Mouse (Mus musculus) heart, embryonic 11.5 days (tissue): Measurements from ENCODE around the gene Wdsub1. TPM values are rescaled to one million over a fixed set of nuclear protein-coding genes. Genes with fewer than 3 reads are reported as not detected.

Experiments
- ATAC-seq: fragments of 200-750 bp; cut with Nextera tagmentation; replicated peaks from 2 replicates; pipeline ENCODE4 v1.8.0; 2017; ENCODE audit warnings: moderate library complexity; ENCODE audit not compliant: insufficient number of reproducible peaks, low FRiP score, low TSS enrichment
- H3K27ac ChIP-seq: fragments of 300-500 bp; sonication (generic); 2 replicates; pipeline ENCODE4 v1.5.1; 2014; ENCODE audit warnings: mild to moderate bottlenecking, low read depth, low read length
- H3K27me3 ChIP-seq: fragments of 300-500 bp; sonication (generic); 2 replicates; pipeline ENCODE4 v1.6.1; 2014; ENCODE audit warnings: mild to moderate bottlenecking, low read length, mixed read lengths; ENCODE audit not compliant: control insufficient read depth, insufficient read depth
- H3K36me3 ChIP-seq: fragments of 300-500 bp; sonication (generic); 2 replicates; pipeline ENCODE4 v1.6.1; 2014; ENCODE audit warnings: mild to moderate bottlenecking, low read length, moderate library complexity, mixed read lengths; ENCODE audit not compliant: control insufficient read depth, insufficient read depth
- H3K4me1 ChIP-seq: fragments of 300-500 bp; sonication (generic); 2 replicates; pipeline ENCODE4 v1.6.1; 2014; ENCODE audit warnings: low read length; ENCODE audit not compliant: control insufficient read depth, insufficient read depth
- H3K4me2 ChIP-seq: fragments of 300-500 bp; sonication (generic); 2 replicates; pipeline ENCODE4 v1.6.1; 2014; ENCODE audit warnings: mild to moderate bottlenecking, moderate library complexity
- H3K4me3 ChIP-seq: fragments of 300-500 bp; sonication (generic); 2 replicates; pipeline ENCODE4 v1.5.1; 2014; ENCODE audit warnings: low read depth, low read length
- H3K9ac ChIP-seq: fragments of 300-500 bp; sonication (generic); 2 replicates; pipeline ENCODE4 v1.6.1; 2014; ENCODE audit warnings: mild to moderate bottlenecking, low read depth, low read length, moderate library complexity
- H3K9me3 ChIP-seq: fragments of 300-500 bp; sonication (generic); replicated peaks from 2 replicates; pipeline ENCODE4 v1.6.1; 2016; ENCODE audit warnings: low read length; ENCODE audit not compliant: control insufficient read depth
- WGBS: fragments of 180-500 bp; shearing (Covaris S2); extraction: QIAGEN DNeasy Blood & Tissue Kit; methylation state at CpG from one replicate; pipeline ENCODE4 v1.1.7; 2014; ENCODE audit not compliant: insufficient replicate concordance; 5-methylcytosine and 5-hydroxymethylcytosine counted together
- polyA plus RNA-seq: library from polyadenylated mRNA; unstranded; fragments of >200 nt; fragmentation: Nextera tagmentation; extraction: Ambion mirVana; gene quantifications from 2 replicates; pipeline ENCODE4 v1.2.1, GENCODE M21; 2014

Gene Wdsub1
- polyA plus RNA-seq, 1 experiment from 2014 or later = 44.5 TPM

- peaks cover 2% of the 10 kb centered on the region; the same call in 1 of the 2 replicates for H3K4me1 ChIP-seq
- H3K36me3 ChIP-seq = peaks cover 21% of the 10 kb centered on the region
- H3K4me2 ChIP-seq = no peak overlapping the region
- ATAC-seq = no peak
- no peak overlapping the region for H3K4me3 ChIP-seq
- no peak overlapping the region for H3K9ac ChIP-seq
- no peaks in the 10 kb centered on the region for H3K27me3 ChIP-seq
- no peak overlapping the region for H3K27ac ChIP-seq
- H3K9me3 ChIP-seq = no peaks in the 10 kb centered on the region
- 84% methylated on average over 7 of the region's 7 CpGs for WGBS
Measured at GRCm38 (mm10) chr2:59810039-59810438, 72.4 kb downstream of the Wdsub1 start.

DNA sequence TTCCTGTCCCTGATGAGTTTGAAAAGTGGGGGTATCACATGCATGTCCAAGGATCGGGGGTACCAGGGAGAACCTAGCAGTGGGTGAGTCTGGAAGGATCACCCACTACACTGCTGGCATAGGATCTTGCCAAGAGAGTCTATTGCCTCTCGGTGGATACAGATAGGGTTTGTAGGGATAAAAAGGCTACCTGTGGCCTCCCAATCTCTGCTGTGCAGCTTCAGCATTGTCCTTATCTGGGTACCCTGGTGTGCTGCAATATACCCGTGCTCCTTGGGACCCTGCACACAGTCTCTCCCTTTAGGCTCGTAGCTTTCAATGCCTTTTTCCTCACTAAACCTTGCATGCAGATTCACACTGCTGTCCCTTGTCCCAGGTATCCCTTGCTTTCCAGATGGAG lies 73.8 kb downstream of the Wdsub1 start:
- ATAC-seq = no peak
- no peaks in the 10 kb centered on the region for H3K27me3 ChIP-seq
- peaks cover 16% of the 10 kb centered on the region for H3K36me3 ChIP-seq
- WGBS = 78% methylated on average over 4 of the region's 4 CpGs
- no peak overlapping the region for H3K27ac ChIP-seq
- no peak overlapping the region for H3K4me2 ChIP-seq
- H3K4me1 ChIP-seq = no peaks in the 10 kb centered on the region; the same call in 1 of the 2 replicates
- H3K4me3 ChIP-seq = no peak overlapping the region
- no peak overlapping the region for H3K9ac ChIP-seq
- no peaks in the 10 kb centered on the region for H3K9me3 ChIP-seq

DNA sequence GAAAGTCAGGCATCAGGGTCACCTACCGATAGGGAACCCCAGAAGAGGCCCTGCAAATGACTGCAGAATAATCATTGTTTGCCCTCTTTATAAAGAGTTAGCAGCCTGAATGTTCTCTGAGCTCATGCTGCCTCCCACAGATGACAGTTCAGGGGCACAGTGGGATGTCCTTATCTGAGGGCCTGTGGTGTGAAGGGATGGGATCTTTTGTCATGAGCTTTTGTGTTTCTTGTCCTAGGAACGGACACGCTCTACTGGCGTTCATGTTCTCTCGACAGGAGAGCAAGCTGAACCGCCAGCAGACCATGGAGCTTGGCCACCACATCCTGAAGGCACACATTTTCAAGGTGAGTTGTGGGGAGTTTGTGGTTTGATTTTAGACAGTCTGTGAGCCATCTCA lies 76.4 kb downstream of the Wdsub1 start:
- Histone ChIP-seq H3K9ac (no peak overlapping the region), H3K27ac (no peak overlapping the region), H3K27me3 (no peaks in the 10 kb centered on the region), H3K4me3 (no peak overlapping the region), H3K36me3 (peaks cover 12% of the 10 kb centered on the region), H3K4me2 (no peak overlapping the region), H3K9me3 (no peaks in the 10 kb centered on the region), H3K4me1 (no peaks in the 10 kb centered on the region; the same call in 1 of the 2 replicates)
- ATAC-seq = no peak
- WGBS = 45% methylated on average over 6 of the region's 6 CpGs

DNA sequence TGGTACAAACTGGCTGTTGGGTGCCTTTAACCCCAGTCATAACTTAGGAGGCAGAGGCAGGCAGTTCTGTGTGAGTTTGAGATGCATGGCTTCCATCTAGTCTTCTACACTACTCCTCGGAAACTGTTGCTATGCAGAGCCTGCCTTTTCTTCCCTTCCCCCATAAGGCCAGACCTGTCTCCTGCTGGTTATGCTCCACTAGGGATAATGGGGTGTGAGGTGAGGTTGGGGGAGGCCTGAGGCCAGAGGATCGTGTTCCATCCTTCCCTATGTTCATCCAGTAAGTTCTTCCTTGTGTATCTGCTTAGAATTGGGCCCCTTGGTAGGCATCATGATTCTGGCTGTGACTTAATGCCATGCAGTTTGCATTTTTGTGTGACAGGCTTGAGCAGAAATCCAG lies 76.8 kb downstream of the Wdsub1 start:
- Histone ChIP-seq H3K27me3 (no peaks in the 10 kb centered on the region), H3K9ac (no peak overlapping the region), H3K4me1 (no peaks in the 10 kb centered on the region; the same call in 1 of the 2 replicates), H3K4me3 (no peak overlapping the region), H3K4me2 (no peak overlapping the region), H3K36me3 (peaks cover 11% of the 10 kb centered on the region), H3K9me3 (no peaks in the 10 kb centered on the region), H3K27ac (no peak overlapping the region)
- no peak for ATAC-seq
- WGBS = 41% methylated on average over 2 of the region's 2 CpGs

DNA sequence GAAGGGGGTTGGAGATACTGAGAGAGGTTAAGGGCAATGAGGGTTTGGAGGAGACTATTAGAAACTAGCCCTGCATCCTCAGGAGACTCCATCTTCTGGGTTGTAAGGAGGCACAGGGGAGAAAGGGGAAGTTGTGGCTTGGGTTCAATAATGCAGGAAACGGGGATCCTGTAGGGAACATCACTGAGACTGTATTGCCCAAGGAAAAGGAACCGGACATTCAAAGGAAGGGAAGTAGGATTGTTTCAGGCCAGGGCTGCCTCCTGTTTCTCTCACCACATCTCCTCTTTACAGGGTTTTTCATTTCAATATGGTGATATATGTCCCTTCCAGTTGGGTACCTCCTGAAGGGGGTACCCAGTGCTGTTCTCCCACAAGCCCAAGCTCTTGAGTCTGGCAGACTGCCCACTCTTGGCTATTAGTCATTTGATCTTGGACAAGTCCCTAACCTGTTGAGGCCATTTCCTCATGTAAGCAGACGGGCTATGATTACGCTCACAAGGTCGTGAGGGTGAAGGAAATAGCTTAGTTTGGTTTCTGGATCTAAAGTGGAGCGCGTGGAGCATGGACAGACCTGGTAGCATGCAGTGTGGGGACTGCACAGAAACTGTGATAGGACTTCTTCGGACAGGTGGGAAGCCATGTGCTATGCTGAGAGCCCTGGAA lies 79.5 kb downstream of the Wdsub1 start:
- H3K36me3 ChIP-seq = peaks cover 15% of the 10 kb centered on the region
- ATAC-seq = no peak
- no peaks in the 10 kb centered on the region for H3K9me3 ChIP-seq

More for the DNA sequence above, 79.5 kb downstream of the Wdsub1 start:
- WGBS = 77% methylated on average over 8 of the region's 8 CpGs
- no peak overlapping the region for H3K9ac ChIP-seq
- no peak overlapping the region for H3K27ac ChIP-seq
- no peak overlapping the region for H3K4me3 ChIP-seq
- H3K4me1 ChIP-seq = peaks cover 4% of the 10 kb centered on the region
- H3K27me3 ChIP-seq = no peaks in the 10 kb centered on the region
- no peak overlapping the region for H3K4me2 ChIP-seq
